Mouse (Mus musculus) brown adipose tissue, adult 24 weeks (tissue): ENCODE measurements around the gene Pars2. TPM values are rescaled to one million over a fixed set of nuclear protein-coding genes. Genes with fewer than 3 reads are reported as not detected.

ENCODE experiments used
- H3K27ac ChIP-seq: fragments of 200-500 bp; replicated peaks from 2 replicates; pipeline ENCODE4 v1.5.1; 2012; ENCODE audit warnings: low read depth, mild to moderate bottlenecking, low read length
- H3K4me1 ChIP-seq: fragments of 200-500 bp; 2 replicates; pipeline ENCODE4 v1.6.1; 2012; ENCODE audit warnings: low read length, mixed read lengths; ENCODE audit not compliant: control insufficient read depth, insufficient read depth, insufficient read length
- H3K4me3 ChIP-seq: fragments of 200-500 bp; 2 replicates; pipeline ENCODE4 v1.5.1; 2012; ENCODE audit warnings: low read depth, mild to moderate bottlenecking, low read length, moderate library complexity; ENCODE audit not compliant: insufficient read depth
- polyA plus RNA-seq: library from polyadenylated mRNA; stranded (reverse); fragments of >200 nt; gene quantifications from 2 replicates; pipeline ENCODE4 v1.2.4, GENCODE M21; 2012; ENCODE audit not compliant: missing spikeins, insufficient read depth, insufficient read length

Gene Pars2
- polyA plus RNA-seq, 1 experiment, result 5.8 TPM

- no peak overlapping the region for H3K27ac ChIP-seq
- H3K4me1 ChIP-seq, result peaks cover 4% of the 10 kb centered on the region; the same call in 1 of the 2 replicates
- no peak overlapping the region for H3K4me3 ChIP-seq
These were observed 23.1 kb upstream of the Pars2 start for GRCm38 (mm10) chr4:106627809-106628208.

GRCm38 (mm10) chr4:106628650-106629360 lies 22.1 kb upstream of the Pars2 start:
- Histone ChIP-seq H3K4me3 (no peak overlapping the region), H3K27ac (no peak overlapping the region), H3K4me1 (peaks cover 4% of the 10 kb centered on the region; the same call in 1 of the 2 replicates)

- no peak overlapping the region for H3K4me3 ChIP-seq
- H3K4me1 ChIP-seq, result peaks cover 4% of the 10 kb centered on the region; the same call in 1 of the 2 replicates
- H3K27ac ChIP-seq, result no peak overlapping the region
These were observed 21.5 kb upstream of the Pars2 start for GRCm38 (mm10) chr4:106629374-106629773.

GRCm38 (mm10) chr4:106630333-106631220 lies 20.3 kb upstream of the Pars2 start:
- Histone ChIP-seq H3K4me1 (peaks cover 4% of the 10 kb centered on the region; the same call in 1 of the 2 replicates), H3K4me3 (no peak overlapping the region)

GRCm38 (mm10) chr4:106632313-106632712 lies 18.6 kb upstream of the Pars2 start:
- Histone ChIP-seq H3K27ac (no peak overlapping the region), H3K4me1 (peaks cover 4% of the 10 kb centered on the region; the same call in 1 of the 2 replicates), H3K4me3 (no peak overlapping the region)

More at GRCm38 (mm10) chr4:106630333-106631220, 20.3 kb upstream of the Pars2 start:
- H3K27ac ChIP-seq, result no peak overlapping the region

GRCm38 (mm10) chr4:106633281-106634085 lies 17.4 kb upstream of the Pars2 start:
- H3K27ac ChIP-seq, result no peak overlapping the region
- peaks cover 4% of the 10 kb centered on the region; the same call in 1 of the 2 replicates for H3K4me1 ChIP-seq
- no peak overlapping the region for H3K4me3 ChIP-seq

GRCm38 (mm10) chr4:106634086-106634479 lies 16.8 kb upstream of the Pars2 start:
- Histone ChIP-seq H3K27ac (no peak overlapping the region), H3K4me3 (no peak overlapping the region), H3K4me1 (no peaks in the 10 kb centered on the region)

- H3K4me1 ChIP-seq, result no peaks in the 10 kb centered on the region
- H3K4me3 ChIP-seq, result no peak overlapping the region
- no peak overlapping the region for H3K27ac ChIP-seq
These were observed 7.2 kb upstream of the Pars2 start for GRCm38 (mm10) chr4:106643483-106644217.

GRCm38 (mm10) chr4:106644218-106644610 lies 6.7 kb upstream of the Pars2 start:
- Histone ChIP-seq H3K27ac (no peak overlapping the region), H3K4me1 (no peaks in the 10 kb centered on the region), H3K4me3 (no peak overlapping the region)

- Histone ChIP-seq H3K4me3 (no peak overlapping the region), H3K27ac (no peak overlapping the region), H3K4me1 (no peaks in the 10 kb centered on the region)
These were observed 5.1 kb upstream of the Pars2 start for GRCm38 (mm10) chr4:106645797-106646196.

GRCm38 (mm10) chr4:106647137-106647536 lies 3.7 kb upstream of the Pars2 start:
- H3K27ac ChIP-seq, result no peak overlapping the region
- H3K4me1 ChIP-seq, result peaks cover 5% of the 10 kb centered on the region; the same call in 1 of the 2 replicates
- no peak overlapping the region for H3K4me3 ChIP-seq

- Histone ChIP-seq H3K4me3 (no peak overlapping the region), H3K27ac (no peak overlapping the region), H3K4me1 (peaks cover 5% of the 10 kb centered on the region; the same call in 1 of the 2 replicates)
These were observed 1.7 kb downstream of the Pars2 start for GRCm38 (mm10) chr4:106652546-106652945.

- Histone ChIP-seq H3K4me1 (peaks cover 5% of the 10 kb centered on the region; the same call in 1 of the 2 replicates), H3K4me3 (no peak overlapping the region), H3K27ac (no peak overlapping the region)
These were observed 2.2 kb downstream of the Pars2 start for GRCm38 (mm10) chr4:106653051-106653450.

- Histone ChIP-seq H3K27ac (no peak overlapping the region), H3K4me3 (no peak overlapping the region), H3K4me1 (peaks cover 5% of the 10 kb centered on the region; the same call in 1 of the 2 replicates)
These were observed 4.8 kb downstream of the Pars2 start for GRCm38 (mm10) chr4:106655681-106656080.
